Mouse (Mus musculus): ENCODE data around the gene Rpsa.

The Rpsa gene

GRCm38 (mm10) chr9:120167826-120168225 is 40.3 kb downstream of the Rpsa start:
- DNase-seq (ENCODE audit: low spot score in 2 of 2) = no peak

GRCm38 (mm10) chr9:120171295-120171694 is 43.8 kb downstream of the Rpsa start:
- DNase-seq (ENCODE audit: low spot score in 2 of 2) = peak; percentile 64 to 66

GRCm38 (mm10) chr9:120174436-120175137 is 47.1 kb downstream of the Rpsa start:
- peak; percentile 50 to 61 for DNase-seq (ENCODE audit: low spot score in 2 of 2)

- peak in 1 of 2 experiments; percentile 26 for DNase-seq (ENCODE audit: low spot score in 2 of 2)
These were observed 51.3 kb downstream of the Rpsa start for GRCm38 (mm10) chr9:120178813-120179212.

Measured in frontal cortex, postnatal 36 days (tissue).